Mouse (Mus musculus) liver, adult 2 months (tissue): ENCODE measurements at regions not wholly inside any gene's neighbourhood (a gene's known extent, or its start where the extent isn't known, plus 50 kb on each side); places are given as distances from the start of the nearest gene placed in this dataset.

Experiments used
- CTCF ChIP-seq: fragments of 200-500 bp; IDR thresholded peaks from 2 replicates; pipeline ENCODE4 v1.5.1; 2011; ENCODE audit warnings: low read depth, low read length, control low read depth
- POLR2A ChIP-seq: fragments of 200-500 bp; IDR thresholded peaks from 2 replicates; pipeline ENCODE4 v1.6.1; 2011; ENCODE audit warnings: low read length, control low read depth; ENCODE audit not compliant: insufficient read depth; ENCODE audit errors: extremely low read depth

DNA sequence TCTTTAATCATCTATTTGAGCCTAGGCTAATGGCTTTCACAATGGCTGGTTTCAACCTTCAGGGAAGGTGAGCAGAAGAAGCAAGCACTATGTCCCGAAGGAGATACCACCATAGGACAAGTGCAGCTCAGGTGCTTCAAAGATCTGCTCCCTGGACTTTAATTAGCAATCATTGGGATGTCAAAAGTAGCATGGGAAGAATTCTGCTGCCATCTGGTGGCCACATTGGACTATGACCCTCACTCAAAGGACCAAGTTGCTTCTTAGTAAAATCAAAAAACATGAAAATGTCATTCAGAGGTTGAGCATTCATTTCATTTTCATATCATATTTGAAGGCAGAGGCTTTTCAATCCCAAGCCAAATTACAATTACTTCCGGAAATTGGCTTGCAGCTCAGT lies 610.9 kb downstream of the Ets1 start:
- TF ChIP-seq POLR2A (no peak), CTCF (peak; percentile 52)
